Mouse (Mus musculus) intestine, postnatal 0 days (tissue): Measurements from ENCODE around the gene Tjp2. TPM values are rescaled to one million over a fixed set of nuclear protein-coding genes. Genes with fewer than 3 reads are reported as not detected.

ENCODE experiments used
- ATAC-seq: fragments of 200-750 bp; cut with Nextera tagmentation; 2 replicates; pipeline ENCODE4 v1.8.0; 2017; ENCODE audit warnings: mild to moderate bottlenecking, moderate TSS enrichment, moderate library complexity
- H3K27ac ChIP-seq: fragments of 300-500 bp; sonication (generic); 2 replicates; pipeline ENCODE4 v1.5.1; 2014; ENCODE audit warnings: mild to moderate bottlenecking, low read depth, low read length, moderate library complexity
- H3K27me3 ChIP-seq: fragments of 300-500 bp; sonication (generic); replicated peaks from 2 replicates; pipeline ENCODE4 v1.6.1; 2014; ENCODE audit warnings: low read length, mixed read lengths; ENCODE audit not compliant: control insufficient read depth, insufficient read depth
- H3K36me3 ChIP-seq: fragments of 300-500 bp; sonication (generic); 2 replicates; pipeline ENCODE4 v1.6.1; 2014; ENCODE audit warnings: mild to moderate bottlenecking, moderate library complexity; ENCODE audit not compliant: control insufficient read depth, insufficient read depth
- H3K4me1 ChIP-seq: fragments of 300-500 bp; sonication (generic); replicated peaks from 2 replicates; pipeline ENCODE4 v1.6.1; 2014; ENCODE audit warnings: antibody characterized with exemption, low read length, mixed read lengths; ENCODE audit not compliant: control insufficient read depth, insufficient read depth
- H3K4me2 ChIP-seq: fragments of 300-500 bp; sonication (generic); replicated peaks from 2 replicates; pipeline ENCODE4 v1.6.1; 2014; ENCODE audit warnings: low read depth, mild to moderate bottlenecking, moderate library complexity
- H3K4me3 ChIP-seq: fragments of 300-500 bp; sonication (generic); 2 replicates; pipeline ENCODE4 v1.5.1; 2014; ENCODE audit warnings: low read depth, low read length
- H3K9ac ChIP-seq: fragments of 300-500 bp; sonication (generic); 2 replicates; pipeline ENCODE4 v1.6.1; 2014; ENCODE audit warnings: mild to moderate bottlenecking, low read depth, low read length
- H3K9me3 ChIP-seq: fragments of 300-500 bp; sonication (generic); 2 replicates; pipeline ENCODE4 v1.6.1; 2016; ENCODE audit warnings: mixed run types; ENCODE audit not compliant: control insufficient read depth
- CTCF ChIP-seq: sonication (generic); IDR thresholded peaks from 2 replicates; pipeline ENCODE4 v1.5.1; 2016; ENCODE audit warnings: low read depth, mild to moderate bottlenecking, control low read depth, antibody characterized with exemption, moderate library complexity
- WGBS: fragments of 180-500 bp; shearing (Covaris S2); extraction: QIAGEN DNeasy Blood & Tissue Kit; methylation state at CpG from one replicate; pipeline ENCODE4 v1.1.7; 2014; 5-methylcytosine and 5-hydroxymethylcytosine counted together
- polyA plus RNA-seq: library from polyadenylated mRNA; unstranded; fragments of >200 nt; fragmentation: Nextera tagmentation; extraction: Ambion mirVana; gene quantifications from 2 replicates; pipeline ENCODE4 v1.2.1, GENCODE M21; 2015

Gene Tjp2
- polyA plus RNA-seq, 1 experiment from 2014 or later: 26.2 TPM

GRCm38 (mm10) chr19:24120811-24121210, 104.0 kb downstream of the Tjp2 start:
- no peak overlapping the region for H3K9ac ChIP-seq
- no peaks in the 10 kb centered on the region for H3K4me1 ChIP-seq
- no peaks in the 10 kb centered on the region for H3K27me3 ChIP-seq
- H3K4me3 ChIP-seq: no peak overlapping the region
- no peak for ATAC-seq
- no peak overlapping the region for H3K27ac ChIP-seq
- H3K9me3 ChIP-seq: no peaks in the 10 kb centered on the region
- no peak overlapping the region for H3K4me2 ChIP-seq
- WGBS: 74% methylated on average over 4 of the region's 4 CpGs
- peaks cover 62% of the 10 kb centered on the region for H3K36me3 ChIP-seq
- TF ChIP-seq CTCF: peak; percentile 45

GRCm38 (mm10) chr19:24118775-24119174, 106.1 kb downstream of the Tjp2 start:
- no peak overlapping the region for H3K27ac ChIP-seq
- no peaks in the 10 kb centered on the region for H3K9me3 ChIP-seq
- H3K4me3 ChIP-seq: no peak overlapping the region
- no peaks in the 10 kb centered on the region for H3K27me3 ChIP-seq
- H3K4me1 ChIP-seq: no peaks in the 10 kb centered on the region
- peaks cover 57% of the 10 kb centered on the region for H3K36me3 ChIP-seq
- no peak for TF ChIP-seq CTCF
- no peak overlapping the region for H3K9ac ChIP-seq
- H3K4me2 ChIP-seq: no peak overlapping the region
- 80% methylated on average over 9 of the region's 9 CpGs for WGBS
- no peak for ATAC-seq

GRCm38 (mm10) chr19:24111581-24111980, 113.2 kb downstream of the Tjp2 start:
- H3K9me3 ChIP-seq: no peaks in the 10 kb centered on the region
- no peak overlapping the region for H3K4me2 ChIP-seq
- WGBS: 95% methylated on average over 7 of the region's 7 CpGs
- no peaks in the 10 kb centered on the region for H3K27me3 ChIP-seq
- no peak overlapping the region for H3K27ac ChIP-seq
- peaks cover 71% of the 10 kb centered on the region for H3K36me3 ChIP-seq
- H3K9ac ChIP-seq: no peak overlapping the region
- no peak for ATAC-seq
- no peak overlapping the region for H3K4me3 ChIP-seq
- TF ChIP-seq CTCF: no peak
- H3K4me1 ChIP-seq: no peaks in the 10 kb centered on the region

GRCm38 (mm10) chr19:24107707-24108106, 117.1 kb downstream of the Tjp2 start:
- H3K4me1 ChIP-seq: no peaks in the 10 kb centered on the region
- H3K27me3 ChIP-seq: no peaks in the 10 kb centered on the region
- H3K4me3 ChIP-seq: no peak overlapping the region
- H3K4me2 ChIP-seq: no peak overlapping the region
- peaks cover 51% of the 10 kb centered on the region for H3K36me3 ChIP-seq
- no peak for ATAC-seq
- TF ChIP-seq CTCF: no peak
- no peak overlapping the region for H3K27ac ChIP-seq
- no peaks in the 10 kb centered on the region for H3K9me3 ChIP-seq
- H3K9ac ChIP-seq: no peak overlapping the region
- WGBS: 84% methylated on average over 12 of the region's 12 CpGs

GRCm38 (mm10) chr19:24103802-24104201, 121.0 kb downstream of the Tjp2 start:
- H3K4me1 ChIP-seq: no peaks in the 10 kb centered on the region
- no peak overlapping the region for H3K4me2 ChIP-seq
- WGBS: 70% methylated on average over 3 of the region's 3 CpGs
- no peaks in the 10 kb centered on the region for H3K9me3 ChIP-seq
- ATAC-seq: no peak
- peaks cover 42% of the 10 kb centered on the region for H3K36me3 ChIP-seq
- no peak overlapping the region for H3K9ac ChIP-seq
- H3K27ac ChIP-seq: peak overlapping the region; percentile 1; the same call in 1 of the 2 replicates
- no peak overlapping the region for H3K4me3 ChIP-seq
- H3K27me3 ChIP-seq: no peaks in the 10 kb centered on the region
- TF ChIP-seq CTCF: no peak

- H3K4me2 ChIP-seq: no peak overlapping the region
- WGBS: 85% methylated on average over 10 of the region's 10 CpGs
- H3K27me3 ChIP-seq: no peaks in the 10 kb centered on the region
- no peaks in the 10 kb centered on the region for H3K9me3 ChIP-seq
- no peak for TF ChIP-seq CTCF
- no peak overlapping the region for H3K27ac ChIP-seq
- H3K4me3 ChIP-seq: no peak overlapping the region
- H3K4me1 ChIP-seq: no peaks in the 10 kb centered on the region
- peaks cover 37% of the 10 kb centered on the region for H3K36me3 ChIP-seq
- no peak for ATAC-seq
- no peak overlapping the region for H3K9ac ChIP-seq
These were observed 122.2 kb downstream of the Tjp2 start for GRCm38 (mm10) chr19:24102562-24103126.

GRCm38 (mm10) chr19:24101183-24101582, 123.6 kb downstream of the Tjp2 start:
- Histone ChIP-seq H3K9ac (no peak overlapping the region), H3K4me3 (no peak overlapping the region), H3K27ac (no peak overlapping the region), H3K9me3 (no peaks in the 10 kb centered on the region), H3K4me2 (no peak overlapping the region), H3K27me3 (no peaks in the 10 kb centered on the region), H3K4me1 (no peaks in the 10 kb centered on the region), H3K36me3 (peaks cover 40% of the 10 kb centered on the region)
- no peak for ATAC-seq
- WGBS: 73% methylated on average over 6 of the region's 6 CpGs
- TF ChIP-seq CTCF: peak; percentile 71
